Mouse (Mus musculus) liver, embryonic 13.5 days (tissue): ENCODE results near the gene Eri2. TPM values are rescaled to one million over a fixed set of nuclear protein-coding genes. Genes with fewer than 3 reads are reported as not detected.

Source experiments
- ATAC-seq: fragments of 200-750 bp; cut with Nextera tagmentation; 2 replicates; pipeline ENCODE4 v1.8.0; 2017; ENCODE audit warnings: low read depth, mild to moderate bottlenecking, moderate number of reproducible peaks, moderate library complexity
- DNase-seq: peaks from one replicate; pipeline ENCODE4 v3.0.0; 2022
- H3K27ac ChIP-seq: fragments of 300-500 bp; sonication (generic); 2 replicates; pipeline ENCODE4 v1.5.1; 2015; ENCODE audit warnings: moderate library complexity, mild to moderate bottlenecking, inconsistent platforms
- H3K27me3 ChIP-seq: fragments of 300-500 bp; sonication (generic); 2 replicates; pipeline ENCODE4 v1.6.1; 2015; ENCODE audit warnings: mild to moderate bottlenecking, inconsistent platforms
- H3K36me3 ChIP-seq: fragments of 300-500 bp; sonication (generic); 2 replicates; pipeline ENCODE4 v1.6.1; 2015; ENCODE audit warnings: mild to moderate bottlenecking, inconsistent platforms
- H3K4me1 ChIP-seq: fragments of 300-500 bp; sonication (generic); replicated peaks from 2 replicates; pipeline ENCODE4 v1.6.1; 2015; ENCODE audit warnings: inconsistent platforms
- H3K4me2 ChIP-seq: fragments of 300-500 bp; sonication (generic); 2 replicates; pipeline ENCODE4 v1.6.1; 2015; ENCODE audit warnings: inconsistent platforms, mild to moderate bottlenecking, moderate library complexity
- H3K4me3 ChIP-seq: fragments of 300-500 bp; sonication (generic); replicated peaks from 2 replicates; pipeline ENCODE4 v1.5.1; 2015; ENCODE audit warnings: mild to moderate bottlenecking, inconsistent platforms
- H3K9ac ChIP-seq: fragments of 300-500 bp; sonication (generic); 2 replicates; pipeline ENCODE4 v1.6.1; 2015; ENCODE audit warnings: mild to moderate bottlenecking, inconsistent platforms
- H3K9me3 ChIP-seq: fragments of 300-500 bp; sonication (generic); replicated peaks from 2 replicates; pipeline ENCODE4 v1.6.1; 2016; ENCODE audit warnings: inconsistent platforms
- WGBS: fragments of 180-500 bp; shearing (Covaris S2); methylation state at CpG from one replicate; pipeline ENCODE4 v1.1.7; 2015; ENCODE audit not compliant: insufficient replicate concordance; 5-methylcytosine and 5-hydroxymethylcytosine counted together
- polyA plus RNA-seq: library from polyadenylated mRNA; unstranded; fragments of >200 nt; fragmentation: Nextera tagmentation; extraction: Ambion mirVana; gene quantifications from 2 replicates; pipeline ENCODE4 v1.2.1, GENCODE M21; 2015

The Eri2 gene
- 12.4 and 15.9 TPM in 2 replicates for polyA plus RNA-seq

DNA sequence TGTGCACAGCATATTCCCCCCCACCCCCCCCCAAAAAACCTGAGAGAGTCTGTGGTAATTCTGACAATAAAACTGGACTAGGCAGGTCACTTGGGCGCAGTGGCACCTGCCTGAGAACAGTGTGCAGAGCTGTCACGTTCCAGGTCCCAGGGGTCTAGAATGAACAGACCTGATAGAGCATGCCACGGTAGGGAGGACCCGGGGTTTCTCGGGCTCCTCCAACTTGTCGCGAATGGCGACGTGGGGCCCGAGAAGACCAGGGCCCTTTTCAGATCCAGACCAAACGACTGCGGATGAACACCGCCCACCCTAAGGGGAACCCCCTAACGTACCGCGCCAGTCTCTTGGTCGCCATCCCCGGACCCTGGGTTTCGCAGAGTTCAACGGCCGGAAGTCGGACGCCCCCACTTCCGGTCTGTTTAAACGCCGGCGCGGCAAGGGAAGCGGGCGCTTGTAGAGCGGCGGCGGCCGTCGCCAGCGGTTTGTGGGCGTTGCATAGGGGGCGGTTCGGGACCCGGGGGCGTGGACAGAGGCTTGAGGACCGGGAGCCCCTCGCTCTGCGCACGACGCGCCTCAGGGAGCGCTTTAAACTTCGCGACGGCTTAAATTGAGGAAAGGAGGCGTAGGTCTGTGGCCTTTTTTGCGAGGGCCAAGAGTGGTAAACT is at the start of gene Eri2, which contains the start of gene Rexo5:
Gene Eri2, minus strand, starts transcription at position 473 of the 665 bp plus-strand sequence.
Gene Rexo5, plus strand, starts transcription at position 421 of the 665 bp plus-strand sequence.
- H3K9ac ChIP-seq: peak within 1 kb of the TSS; percentile 89
- H3K9me3 ChIP-seq: no peaks in the 10 kb centered on the region
- no peaks in the 10 kb centered on the region for H3K27me3 ChIP-seq
- peak within 1 kb of the TSS; percentile 83 for H3K4me3 ChIP-seq
- ATAC-seq (peak; percentile 98), DNase-seq (peak; percentile 84)
- H3K27ac ChIP-seq: peak within 1 kb of the TSS; percentile 82
- under 1% methylated on average over 53 of the region's 53 CpGs for WGBS
- H3K4me1 ChIP-seq: peaks cover 21% of the 10 kb centered on the region
- H3K4me2 ChIP-seq: peak within 1 kb of the TSS; percentile 90
- peaks cover 28% of the 10 kb centered on the region for H3K36me3 ChIP-seq

GRCm38 (mm10) chr7:119841820-119842449 is 48.1 kb upstream of the Eri2 start:
- Histone ChIP-seq H3K9me3 (no peaks in the 10 kb centered on the region), H3K4me1 (0 out of 2 replicates have a peak, but pooled peaks cover 3% of the 10 kb centered on the region), H3K4me3 (no peak overlapping the region), H3K27ac (no peak overlapping the region), H3K27me3 (no peaks in the 10 kb centered on the region), H3K36me3 (peaks cover 8% of the 10 kb centered on the region), H3K4me2 (no peak overlapping the region), H3K9ac (no peak overlapping the region)
- no peak for ATAC-seq
- WGBS: 80% methylated on average over 4 of the region's 4 CpGs
- DNase-seq: no peak

- WGBS: 71% methylated on average over 4 of the region's 4 CpGs
- H3K27me3 ChIP-seq: no peaks in the 10 kb centered on the region
- H3K4me1 ChIP-seq: no peaks in the 10 kb centered on the region
- H3K36me3 ChIP-seq: peaks cover 10% of the 10 kb centered on the region
- no peak overlapping the region for H3K4me3 ChIP-seq
- H3K4me2 ChIP-seq: no peak overlapping the region
- DNase-seq (no peak), ATAC-seq (no peak)
- no peak overlapping the region for H3K27ac ChIP-seq
- no peaks in the 10 kb centered on the region for H3K9me3 ChIP-seq
- H3K9ac ChIP-seq: no peak overlapping the region
Observed at GRCm38 (mm10) chr7:119835996-119836777, 42.3 kb upstream of the Eri2 start.

GRCm38 (mm10) chr7:119835371-119835770 is 41.5 kb upstream of the Eri2 start:
- Histone ChIP-seq H3K4me2 (no peak overlapping the region), H3K9me3 (no peaks in the 10 kb centered on the region), H3K27me3 (no peaks in the 10 kb centered on the region), H3K27ac (no peak overlapping the region), H3K36me3 (peaks cover 10% of the 10 kb centered on the region), H3K4me1 (no peaks in the 10 kb centered on the region), H3K9ac (no peak overlapping the region), H3K4me3 (no peak overlapping the region)
- no peak for DNase-seq
- WGBS: 77% methylated on average over 1 of the region's 1 CpGs
- ATAC-seq: no peak

GRCm38 (mm10) chr7:119808723-119809122 is 14.9 kb upstream of the Eri2 start:
- Histone ChIP-seq H3K36me3 (peaks cover 41% of the 10 kb centered on the region), H3K4me3 (no peak overlapping the region), H3K9ac (no peak overlapping the region), H3K4me2 (no peak overlapping the region), H3K9me3 (no peaks in the 10 kb centered on the region), H3K4me1 (no peaks in the 10 kb centered on the region), H3K27ac (no peak overlapping the region), H3K27me3 (no peaks in the 10 kb centered on the region)
- ATAC-seq: no peak
- 76% methylated on average over 3 of the region's 3 CpGs for WGBS
- no peak for DNase-seq

GRCm38 (mm10) chr7:119807396-119807795 is 13.5 kb upstream of the Eri2 start:
- ATAC-seq: no peak
- H3K9me3 ChIP-seq: no peaks in the 10 kb centered on the region
- H3K4me1 ChIP-seq: no peaks in the 10 kb centered on the region
- 82% methylated on average over 5 of the region's 5 CpGs for WGBS
- H3K9ac ChIP-seq: no peak overlapping the region
- H3K4me3 ChIP-seq: no peak overlapping the region
- H3K36me3 ChIP-seq: peaks cover 41% of the 10 kb centered on the region
- no peaks in the 10 kb centered on the region for H3K27me3 ChIP-seq
- H3K4me2 ChIP-seq: no peak overlapping the region
- no peak overlapping the region for H3K27ac ChIP-seq
- DNase-seq: no peak

DNA sequence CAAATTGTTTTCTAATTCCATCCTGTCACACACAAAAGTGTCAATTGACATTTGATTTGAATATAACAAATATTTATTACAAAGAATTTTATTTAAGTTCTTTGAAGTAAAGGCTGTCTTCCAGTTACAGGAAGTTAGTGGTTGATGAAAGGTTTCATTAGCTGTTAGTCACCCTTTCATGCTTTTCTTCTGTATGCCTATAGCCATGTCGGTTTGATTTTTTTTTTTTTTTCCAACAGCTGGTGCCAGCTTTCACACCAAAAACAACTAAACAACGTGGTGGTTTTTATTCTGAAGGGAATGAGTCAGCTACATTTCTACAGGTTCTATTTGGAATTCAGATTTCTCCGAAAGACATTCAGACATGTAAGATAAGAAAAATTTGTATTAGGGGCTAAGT is 7.1 kb upstream of the Eri2 start:
- DNase-seq (no peak), ATAC-seq (no peak)
- Histone ChIP-seq H3K4me2 (no peak overlapping the region), H3K27me3 (no peaks in the 10 kb centered on the region), H3K9me3 (no peaks in the 10 kb centered on the region), H3K9ac (no peak overlapping the region), H3K27ac (no peak overlapping the region), H3K4me3 (no peak overlapping the region), H3K36me3 (peaks cover 13% of the 10 kb centered on the region), H3K4me1 (no peaks in the 10 kb centered on the region)
- WGBS: 67% methylated on average over 3 of the region's 3 CpGs

DNA sequence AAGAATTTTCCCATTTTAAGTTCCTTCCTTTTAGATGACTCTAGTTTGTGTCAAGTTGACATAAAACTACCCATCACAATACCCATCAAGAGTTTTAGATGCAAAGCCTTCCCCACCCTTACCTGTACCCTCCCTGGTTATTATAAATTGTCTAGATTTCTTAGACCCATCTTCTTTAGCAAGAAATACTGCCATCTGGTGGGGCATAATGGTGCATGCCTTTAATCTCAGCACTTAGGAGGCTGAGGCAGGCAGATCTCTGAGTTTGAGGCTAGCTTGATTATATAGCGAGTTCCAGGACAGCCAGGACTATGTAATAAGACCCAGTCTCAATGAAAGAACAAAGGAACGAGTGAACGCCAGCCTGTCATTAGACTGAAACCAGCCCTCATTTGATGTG is 6.6 kb upstream of the Eri2 start:
- 86% methylated on average over 3 of the region's 3 CpGs for WGBS
- Histone ChIP-seq H3K9ac (no peak overlapping the region), H3K9me3 (no peaks in the 10 kb centered on the region), H3K4me1 (no peaks in the 10 kb centered on the region), H3K27me3 (no peaks in the 10 kb centered on the region), H3K4me2 (no peak overlapping the region), H3K4me3 (no peak overlapping the region), H3K36me3 (peaks cover 10% of the 10 kb centered on the region), H3K27ac (no peak overlapping the region)
- no peak for DNase-seq
- ATAC-seq: no peak

- peak overlapping the region; percentile 33 for H3K9ac ChIP-seq
- H3K4me1 ChIP-seq: peaks cover 21% of the 10 kb centered on the region
- H3K4me2 ChIP-seq: peak overlapping the region; percentile 56
- peaks cover 15% of the 10 kb centered on the region for H3K36me3 ChIP-seq
- H3K27me3 ChIP-seq: no peaks in the 10 kb centered on the region
- peak overlapping the region; percentile 3; the same call in 1 of the 2 replicates for H3K27ac ChIP-seq
- H3K9me3 ChIP-seq: no peaks in the 10 kb centered on the region
- DNase-seq (no peak), ATAC-seq (peak; percentile 59)
- peak overlapping the region; percentile 44 for H3K4me3 ChIP-seq
Observed at GRCm38 (mm10) chr7:119795311-119795710, 1.5 kb upstream of the Eri2 start.

GRCm38 (mm10) chr7:119794251-119794638 is 387 bp upstream of the Eri2 start:
- H3K4me2 ChIP-seq: peak overlapping the region; percentile 90
- DNase-seq (no peak), ATAC-seq (peak; percentile 66)
- peak overlapping the region; percentile 83 for H3K4me3 ChIP-seq
- under 1% methylated on average over 21 of the region's 21 CpGs for WGBS
- peak overlapping the region; percentile 82 for H3K27ac ChIP-seq
- H3K4me1 ChIP-seq: peaks cover 21% of the 10 kb centered on the region
- H3K27me3 ChIP-seq: no peaks in the 10 kb centered on the region
- H3K9me3 ChIP-seq: no peaks in the 10 kb centered on the region
- H3K9ac ChIP-seq: peak overlapping the region; percentile 89
- H3K36me3 ChIP-seq: peaks cover 23% of the 10 kb centered on the region

DNA sequence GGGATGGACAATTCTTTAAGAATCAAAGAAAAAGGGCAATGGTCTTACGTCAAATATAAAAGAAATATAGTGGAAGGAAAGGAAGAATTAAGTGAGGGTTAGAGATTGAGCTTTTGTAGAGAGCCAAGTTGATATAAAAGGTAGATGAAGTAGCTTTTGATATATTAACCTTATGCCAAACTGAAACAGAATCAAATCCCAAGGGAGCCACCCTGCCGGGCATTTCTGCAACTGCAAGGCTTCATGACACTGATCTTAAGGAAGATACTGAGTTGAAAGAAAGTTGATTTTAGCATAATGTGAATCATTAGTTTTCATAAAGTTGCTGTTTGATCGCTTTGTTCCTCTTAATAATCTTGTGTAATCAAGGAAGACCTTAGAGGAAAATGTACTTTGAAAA is 4.8 kb downstream of the Eri2 start:
- WGBS: 86% methylated on average over 3 of the region's 3 CpGs
- peaks cover 60% of the 10 kb centered on the region for H3K36me3 ChIP-seq

More for the DNA sequence above, 4.8 kb downstream of the Eri2 start:
- Histone ChIP-seq H3K27ac (no peak overlapping the region), H3K4me2 (no peak overlapping the region), H3K9ac (no peak overlapping the region), H3K4me1 (peaks cover 35% of the 10 kb centered on the region), H3K4me3 (no peak overlapping the region), H3K9me3 (no peaks in the 10 kb centered on the region), H3K27me3 (no peaks in the 10 kb centered on the region)
- DNase-seq (no peak), ATAC-seq (no peak)
